Mouse (Mus musculus) heart, embryonic 15.5 days (tissue): Measurements from ENCODE around the gene Acvr2b. TPM values are rescaled to one million over a fixed set of nuclear protein-coding genes. Genes with fewer than 3 reads are reported as not detected.

ENCODE experiments used
- ATAC-seq: fragments of 200-750 bp; cut with Nextera tagmentation; replicated peaks from 2 replicates; pipeline ENCODE4 v1.8.0; 2017; ENCODE audit warnings: low read depth, moderate TSS enrichment; ENCODE audit not compliant: insufficient number of reproducible peaks, insufficient read depth, low FRiP score
- H3K27ac ChIP-seq: fragments of 300-500 bp; sonication (generic); 2 replicates; pipeline ENCODE4 v1.5.1; 2015; ENCODE audit warnings: mild to moderate bottlenecking, inconsistent platforms
- H3K27me3 ChIP-seq: fragments of 300-500 bp; sonication (generic); 2 replicates; pipeline ENCODE4 v1.6.1; 2015; ENCODE audit warnings: inconsistent platforms
- H3K36me3 ChIP-seq: fragments of 300-500 bp; sonication (generic); 2 replicates; pipeline ENCODE4 v1.6.1; 2015; ENCODE audit warnings: mild to moderate bottlenecking, inconsistent platforms
- H3K4me1 ChIP-seq: fragments of 300-500 bp; sonication (generic); replicated peaks from 2 replicates; pipeline ENCODE4 v1.6.1; 2015; ENCODE audit warnings: inconsistent platforms
- H3K4me2 ChIP-seq: fragments of 300-500 bp; sonication (generic); 2 replicates; pipeline ENCODE4 v1.6.1; 2015; ENCODE audit warnings: inconsistent platforms, mild to moderate bottlenecking, moderate library complexity
- H3K4me3 ChIP-seq: fragments of 300-500 bp; sonication (generic); 2 replicates; pipeline ENCODE4 v1.5.1; 2015; ENCODE audit warnings: mild to moderate bottlenecking, inconsistent platforms
- H3K9ac ChIP-seq: fragments of 300-500 bp; sonication (generic); 2 replicates; pipeline ENCODE4 v1.6.1; 2015; ENCODE audit warnings: mild to moderate bottlenecking, inconsistent platforms
- H3K9me3 ChIP-seq: fragments of 300-500 bp; sonication (generic); replicated peaks from 2 replicates; pipeline ENCODE4 v1.6.1; 2016; ENCODE audit warnings: inconsistent platforms
- WGBS: fragments of 180-500 bp; shearing (Covaris S2); methylation state at CpG from one replicate; pipeline ENCODE4 v1.1.7; 2015; ENCODE audit warnings: mixed read lengths; 5-methylcytosine and 5-hydroxymethylcytosine counted together
- polyA plus RNA-seq: library from polyadenylated mRNA; unstranded; fragments of >200 nt; fragmentation: Nextera tagmentation; extraction: Ambion mirVana; gene quantifications from 2 replicates; pipeline ENCODE4 v1.2.1, GENCODE M21; 2015

Gene Acvr2b
- polyA plus RNA-seq, 1 experiment from 2014 or later, result 9.5 TPM

GRCm38 (mm10) chr9:119474717-119475611 is 73.0 kb downstream of the Acvr2b start:
- WGBS, result 50% methylated on average over 15 of the region's 15 CpGs
- ATAC-seq, result no peak
- Histone ChIP-seq H3K4me3 (no peak overlapping the region), H3K27me3 (0 out of 2 replicates have a peak, but pooled peaks cover 3% of the 10 kb centered on the region), H3K9me3 (no peaks in the 10 kb centered on the region), H3K4me2 (no peak overlapping the region), H3K4me1 (peaks cover 72% of the 10 kb centered on the region), H3K9ac (no peak overlapping the region), H3K36me3 (no peaks in the 10 kb centered on the region), H3K27ac (peak overlapping the region; percentile 21; the same call in 1 of the 2 replicates)

GRCm38 (mm10) chr9:119477754-119478153 is 75.8 kb downstream of the Acvr2b start:
- no peaks in the 10 kb centered on the region for H3K9me3 ChIP-seq
- peaks cover 49% of the 10 kb centered on the region for H3K4me1 ChIP-seq
- H3K9ac ChIP-seq, result no peak overlapping the region
- no peak overlapping the region for H3K4me3 ChIP-seq
- H3K27ac ChIP-seq, result no peak overlapping the region
- 45% methylated on average over 6 of the region's 6 CpGs for WGBS
- no peak for ATAC-seq
- no peaks in the 10 kb centered on the region for H3K36me3 ChIP-seq
- 0 out of 2 replicates have a peak, but pooled peaks cover 6% of the 10 kb centered on the region for H3K27me3 ChIP-seq
- no peak overlapping the region for H3K4me2 ChIP-seq

- Histone ChIP-seq H3K4me2 (no peak overlapping the region), H3K27ac (peak overlapping the region; percentile 9; the same call in 1 of the 2 replicates), H3K36me3 (no peaks in the 10 kb centered on the region), H3K9me3 (no peaks in the 10 kb centered on the region), H3K4me3 (no peak overlapping the region), H3K9ac (no peak overlapping the region), H3K4me1 (peaks cover 43% of the 10 kb centered on the region), H3K27me3 (0 out of 2 replicates have a peak, but pooled peaks cover 6% of the 10 kb centered on the region)
- WGBS, result 72% methylated on average over 11 of the region's 11 CpGs
- ATAC-seq, result no peak
Measured at GRCm38 (mm10) chr9:119478345-119478744, 76.4 kb downstream of the Acvr2b start.

- peaks cover 34% of the 10 kb centered on the region for H3K4me1 ChIP-seq
- H3K27ac ChIP-seq, result peak overlapping the region; percentile 9; the same call in 1 of the 2 replicates
- peak; percentile 56 for ATAC-seq
- H3K9me3 ChIP-seq, result no peaks in the 10 kb centered on the region
- H3K36me3 ChIP-seq, result no peaks in the 10 kb centered on the region
- H3K4me2 ChIP-seq, result no peak overlapping the region
- 0 out of 2 replicates have a peak, but pooled peaks cover 6% of the 10 kb centered on the region for H3K27me3 ChIP-seq
- WGBS, result 29% methylated on average over 8 of the region's 8 CpGs
- H3K4me3 ChIP-seq, result no peak overlapping the region
- H3K9ac ChIP-seq, result no peak overlapping the region
Measured at GRCm38 (mm10) chr9:119479297-119479696, 77.4 kb downstream of the Acvr2b start.

GRCm38 (mm10) chr9:119481612-119482011 is 79.7 kb downstream of the Acvr2b start:
- H3K27me3 ChIP-seq, result 0 out of 2 replicates have a peak, but pooled peaks cover 3% of the 10 kb centered on the region
- H3K4me3 ChIP-seq, result no peak overlapping the region
- H3K27ac ChIP-seq, result no peak overlapping the region
- H3K4me2 ChIP-seq, result no peak overlapping the region
- H3K36me3 ChIP-seq, result 0 out of 2 replicates have a peak, but pooled peaks cover 8% of the 10 kb centered on the region
- no peak for ATAC-seq
- H3K9ac ChIP-seq, result no peak overlapping the region
- H3K9me3 ChIP-seq, result no peaks in the 10 kb centered on the region
- 77% methylated on average over 4 of the region's 4 CpGs for WGBS
- H3K4me1 ChIP-seq, result peaks cover 20% of the 10 kb centered on the region

- H3K36me3 ChIP-seq, result 0 out of 2 replicates have a peak, but pooled peaks cover 8% of the 10 kb centered on the region
- ATAC-seq, result no peak
Measured at GRCm38 (mm10) chr9:119483554-119484353, 81.8 kb downstream of the Acvr2b start.

GRCm38 (mm10) chr9:119484420-119484819 is 82.5 kb downstream of the Acvr2b start:
- Histone ChIP-seq H3K27ac (no peak overlapping the region), H3K9me3 (no peaks in the 10 kb centered on the region), H3K9ac (no peak overlapping the region), H3K36me3 (0 out of 2 replicates have a peak, but pooled peaks cover 8% of the 10 kb centered on the region), H3K27me3 (0 out of 2 replicates have a peak, but pooled peaks cover 3% of the 10 kb centered on the region), H3K4me3 (no peak overlapping the region), H3K4me1 (peaks cover 6% of the 10 kb centered on the region), H3K4me2 (no peak overlapping the region)
- 66% methylated on average over 9 of the region's 9 CpGs for WGBS
- ATAC-seq, result no peak

More at GRCm38 (mm10) chr9:119483554-119484353, 81.8 kb downstream of the Acvr2b start:
- Histone ChIP-seq H3K27me3 (0 out of 2 replicates have a peak, but pooled peaks cover 3% of the 10 kb centered on the region), H3K4me3 (no peak overlapping the region), H3K4me2 (no peak overlapping the region), H3K4me1 (peaks cover 12% of the 10 kb centered on the region), H3K9ac (no peak overlapping the region), H3K27ac (no peak overlapping the region), H3K9me3 (no peaks in the 10 kb centered on the region)
- 63% methylated on average over 23 of the region's 23 CpGs for WGBS

Other genes with a start within 250 kb of the Acvr2b start
- 0.62 and 3.0 TPM in 2 replicates for gene Acaa1b, start 245.0 kb upstream of the Acvr2b start, polyA plus RNA-seq
- gene Gm47289, start 243.0 kb upstream of the Acvr2b start, polyA plus RNA-seq, result not detected in 2 replicates
- not detected in 2 replicates for gene Slc22a13, start 193.0 kb upstream of the Acvr2b start, polyA plus RNA-seq
- gene Oxsr1, start 79.7 kb upstream of the Acvr2b start, polyA plus RNA-seq, result 6.7 and 8.6 TPM in 2 replicates
- 81.5 and 100 TPM in 2 replicates for gene Acaa1a, start 62.4 kb upstream of the Acvr2b start, polyA plus RNA-seq
- 14.9 and 20.0 TPM in 2 replicates for gene Myd88, start 60.7 kb upstream of the Acvr2b start, polyA plus RNA-seq
- gene Xylb, start 44.7 kb upstream of the Acvr2b start, polyA plus RNA-seq, result 1.1 and 2.6 TPM in 2 replicates
- gene Slc22a14, start 36.6 kb upstream of the Acvr2b start, polyA plus RNA-seq, result 0.11 and 0.25 TPM in 2 replicates
- gene Exog, start 42.8 kb downstream of the Acvr2b start, polyA plus RNA-seq, result 9.7 and 12.0 TPM in 2 replicates
- 7.0 and 9.0 TPM in 2 replicates for gene Scn5a, start 176.9 kb downstream of the Acvr2b start, polyA plus RNA-seq